Mouse (Mus musculus): ENCODE data around the gene Cttn. TPM values are rescaled to one million over a fixed set of nuclear protein-coding genes. Genes with fewer than 3 reads are reported as not detected.

The Cttn gene
- polyA plus RNA-seq, 1 experiment, result 0.92 TPM

GRCm38 (mm10) chr7:144450661-144451060, 20.1 kb downstream of the Cttn start:
- H3K4me1 ChIP-seq (ENCODE audit: control insufficient read depth, insufficient read depth, low read length), result peaks cover 3% of the 10 kb centered on the region; the same call in 1 of the 2 replicates
- H3K27ac ChIP-seq (ENCODE audit: insufficient read depth, low read depth, low read length), result no peak overlapping the region
- H3K4me3 ChIP-seq (ENCODE audit: insufficient read depth, low read length), result no peak overlapping the region
- TF ChIP-seq CTCF (IDR thresholded peaks at IDR 0.05; ENCODE audit: low read depth, low read length), result no peak
- TF ChIP-seq POLR2A (IDR thresholded peaks at IDR 0.05; ENCODE audit: borderline replicate concordance, low read depth, low read length), result no peak

GRCm38 (mm10) chr7:144449637-144450570, 20.9 kb downstream of the Cttn start:
- TF ChIP-seq POLR2A (IDR thresholded peaks at IDR 0.05; ENCODE audit: borderline replicate concordance, low read depth, low read length), result no peak
- TF ChIP-seq CTCF (IDR thresholded peaks at IDR 0.05; ENCODE audit: low read depth, low read length), result no peak
- Histone ChIP-seq H3K27ac (ENCODE audit: insufficient read depth, low read depth, low read length) (no peak overlapping the region), H3K4me1 (ENCODE audit: control insufficient read depth, insufficient read depth, low read length) (peaks cover 3% of the 10 kb centered on the region; the same call in 1 of the 2 replicates), H3K4me3 (ENCODE audit: insufficient read depth, low read length) (no peak overlapping the region)

- TF ChIP-seq CTCF (IDR thresholded peaks at IDR 0.05; ENCODE audit: low read depth, low read length), result no peak
- no peak for TF ChIP-seq POLR2A (IDR thresholded peaks at IDR 0.05; ENCODE audit: borderline replicate concordance, low read depth, low read length)
- Histone ChIP-seq H3K4me1 (ENCODE audit: control insufficient read depth, insufficient read depth, low read length) (peaks cover 3% of the 10 kb centered on the region; the same call in 1 of the 2 replicates), H3K27ac (ENCODE audit: insufficient read depth, low read depth, low read length) (no peak overlapping the region), H3K4me3 (ENCODE audit: insufficient read depth, low read length) (no peak overlapping the region)
These were observed 22.6 kb downstream of the Cttn start for GRCm38 (mm10) chr7:144448186-144448585.

GRCm38 (mm10) chr7:144447146-144447545, 23.7 kb downstream of the Cttn start:
- H3K4me1 ChIP-seq (ENCODE audit: control insufficient read depth, insufficient read depth, low read length), result peaks cover 3% of the 10 kb centered on the region; the same call in 1 of the 2 replicates
- H3K4me3 ChIP-seq (ENCODE audit: insufficient read depth, low read length), result no peak overlapping the region
- no peak overlapping the region for H3K27ac ChIP-seq (ENCODE audit: insufficient read depth, low read depth, low read length)
- TF ChIP-seq POLR2A (IDR thresholded peaks at IDR 0.05; ENCODE audit: borderline replicate concordance, low read depth, low read length) (no peak), CTCF (IDR thresholded peaks at IDR 0.05; ENCODE audit: low read depth, low read length) (no peak)

- Histone ChIP-seq H3K27ac (ENCODE audit: insufficient read depth, low read depth, low read length) (no peak overlapping the region), H3K4me1 (ENCODE audit: control insufficient read depth, insufficient read depth, low read length) (peaks cover 3% of the 10 kb centered on the region; the same call in 1 of the 2 replicates), H3K4me3 (ENCODE audit: insufficient read depth, low read length) (no peak overlapping the region)
- TF ChIP-seq CTCF (IDR thresholded peaks at IDR 0.05; ENCODE audit: low read depth, low read length), result no peak
- no peak for TF ChIP-seq POLR2A (IDR thresholded peaks at IDR 0.05; ENCODE audit: borderline replicate concordance, low read depth, low read length)
These were observed 26.0 kb downstream of the Cttn start for GRCm38 (mm10) chr7:144444788-144445187.

GRCm38 (mm10) chr7:144441976-144442375, 28.8 kb downstream of the Cttn start:
- Histone ChIP-seq H3K4me3 (ENCODE audit: insufficient read depth, low read length) (no peak overlapping the region), H3K4me1 (ENCODE audit: control insufficient read depth, insufficient read depth, low read length) (peaks cover 3% of the 10 kb centered on the region; the same call in 1 of the 2 replicates)
- TF ChIP-seq CTCF (IDR thresholded peaks at IDR 0.05; ENCODE audit: low read depth, low read length) (no peak), POLR2A (IDR thresholded peaks at IDR 0.05; ENCODE audit: borderline replicate concordance, low read depth, low read length) (no peak)

GRCm38 (mm10) chr7:144441466-144441865, 29.3 kb downstream of the Cttn start:
- Histone ChIP-seq H3K27ac (ENCODE audit: insufficient read depth, low read depth, low read length) (no peak overlapping the region), H3K4me3 (ENCODE audit: insufficient read depth, low read length) (no peak overlapping the region), H3K4me1 (ENCODE audit: control insufficient read depth, insufficient read depth, low read length) (no peaks in the 10 kb centered on the region)
- TF ChIP-seq POLR2A (IDR thresholded peaks at IDR 0.05; ENCODE audit: borderline replicate concordance, low read depth, low read length), result no peak
- no peak for TF ChIP-seq CTCF (IDR thresholded peaks at IDR 0.05; ENCODE audit: low read depth, low read length)

More at GRCm38 (mm10) chr7:144441976-144442375, 28.8 kb downstream of the Cttn start:
- no peak overlapping the region for H3K27ac ChIP-seq (ENCODE audit: insufficient read depth, low read depth, low read length)

- TF ChIP-seq CTCF (IDR thresholded peaks at IDR 0.05; ENCODE audit: low read depth, low read length) (no peak), POLR2A (IDR thresholded peaks at IDR 0.05; ENCODE audit: borderline replicate concordance, low read depth, low read length) (no peak)
- Histone ChIP-seq H3K4me3 (ENCODE audit: insufficient read depth, low read length) (no peak overlapping the region), H3K4me1 (ENCODE audit: control insufficient read depth, insufficient read depth, low read length) (no peaks in the 10 kb centered on the region), H3K27ac (ENCODE audit: insufficient read depth, low read depth, low read length) (no peak overlapping the region)
These were observed 32.0 kb downstream of the Cttn start for GRCm38 (mm10) chr7:144438811-144439210.

- TF ChIP-seq CTCF (IDR thresholded peaks at IDR 0.05; ENCODE audit: low read depth, low read length) (no peak), POLR2A (IDR thresholded peaks at IDR 0.05; ENCODE audit: borderline replicate concordance, low read depth, low read length) (no peak)
- no peaks in the 10 kb centered on the region for H3K4me1 ChIP-seq (ENCODE audit: control insufficient read depth, insufficient read depth, low read length)
- H3K27ac ChIP-seq (ENCODE audit: insufficient read depth, low read depth, low read length), result no peak overlapping the region
- no peak overlapping the region for H3K4me3 ChIP-seq (ENCODE audit: insufficient read depth, low read length)
These were observed 37.9 kb downstream of the Cttn start for GRCm38 (mm10) chr7:144432920-144433319.

- TF ChIP-seq CTCF (IDR thresholded peaks at IDR 0.05; ENCODE audit: low read depth, low read length), result peak; percentile 77
- TF ChIP-seq POLR2A (IDR thresholded peaks at IDR 0.05; ENCODE audit: borderline replicate concordance, low read depth, low read length), result no peak
- Histone ChIP-seq H3K4me1 (ENCODE audit: control insufficient read depth, insufficient read depth, low read length) (no peaks in the 10 kb centered on the region), H3K4me3 (ENCODE audit: insufficient read depth, low read length) (no peak overlapping the region), H3K27ac (ENCODE audit: insufficient read depth, low read depth, low read length) (no peak overlapping the region)
These were observed 43.3 kb downstream of the Cttn start for GRCm38 (mm10) chr7:144427460-144427859.
